Mouse (Mus musculus) lung, postnatal 0 days (tissue): ENCODE results near the gene Tmem248. TPM values are rescaled to one million over a fixed set of nuclear protein-coding genes. Genes with fewer than 3 reads are reported as not detected.

Experiments
- ATAC-seq: fragments of 200-750 bp; cut with Nextera tagmentation; 2 replicates; pipeline ENCODE4 v1.8.0; 2017; ENCODE audit warnings: moderate library complexity
- DNase-seq: peaks from one replicate; pipeline ENCODE4 v3.0.0-alpha.2; 2016; ENCODE audit warnings: low spot score
- H3K27ac ChIP-seq: fragments of 300-500 bp; sonication (generic); 2 replicates; pipeline ENCODE4 v1.5.1; 2014; ENCODE audit warnings: antibody characterized with exemption, mild to moderate bottlenecking, low read length, mixed read lengths
- H3K27me3 ChIP-seq: fragments of 300-500 bp; sonication (generic); replicated peaks from 2 replicates; pipeline ENCODE4 v1.6.1; 2014; ENCODE audit warnings: low read length, mixed read lengths; ENCODE audit not compliant: insufficient read depth
- H3K36me3 ChIP-seq: fragments of 300-500 bp; sonication (generic); 2 replicates; pipeline ENCODE4 v1.6.1; 2014; ENCODE audit warnings: low read length, mixed read lengths; ENCODE audit not compliant: insufficient read depth
- H3K4me1 ChIP-seq: fragments of 300-500 bp; sonication (generic); 2 replicates; pipeline ENCODE4 v1.6.1; 2014; ENCODE audit warnings: antibody characterized with exemption, low read depth, low read length, mixed read lengths; ENCODE audit not compliant: insufficient read depth
- H3K4me2 ChIP-seq: fragments of 300-500 bp; sonication (generic); replicated peaks from 2 replicates; pipeline ENCODE4 v1.6.1; 2014; ENCODE audit warnings: low read depth, mild to moderate bottlenecking, low read length, moderate library complexity, mixed read lengths
- H3K4me3 ChIP-seq: fragments of 300-500 bp; sonication (generic); 2 replicates; pipeline ENCODE4 v1.5.1; 2014; ENCODE audit warnings: low read depth, low read length
- H3K9ac ChIP-seq: fragments of 300-500 bp; sonication (generic); replicated peaks from 2 replicates; pipeline ENCODE4 v1.6.1; 2014; ENCODE audit warnings: low read depth, mild to moderate bottlenecking
- H3K9me3 ChIP-seq: fragments of 300-500 bp; sonication (generic); 2 replicates; pipeline ENCODE4 v1.6.1; 2016; ENCODE audit warnings: low read length, mixed read lengths
- CTCF ChIP-seq: IDR thresholded peaks from 2 replicates; pipeline ENCODE4 v1.5.1; 2016; ENCODE audit warnings: antibody characterized with exemption, mild to moderate bottlenecking
- EP300 ChIP-seq: IDR thresholded peaks from 2 replicates; pipeline ENCODE4 v1.6.1; 2016; ENCODE audit warnings: antibody characterized with exemption, mild to moderate bottlenecking, control low read depth
- WGBS: fragments of 180-500 bp; shearing (Covaris S2); extraction: QIAGEN DNeasy Blood & Tissue Kit; methylation state at CpG from one replicate; pipeline ENCODE4 v1.1.7; 2014; 5-methylcytosine and 5-hydroxymethylcytosine counted together
- polyA plus RNA-seq: library from polyadenylated mRNA; unstranded; fragments of >200 nt; fragmentation: Nextera tagmentation; extraction: Ambion mirVana; gene quantifications from 2 replicates; pipeline ENCODE4 v1.2.1, GENCODE M21; 2015

The Tmem248 gene
- polyA plus RNA-seq, 1 experiment from 2014 or later = 46.4 TPM

DNA sequence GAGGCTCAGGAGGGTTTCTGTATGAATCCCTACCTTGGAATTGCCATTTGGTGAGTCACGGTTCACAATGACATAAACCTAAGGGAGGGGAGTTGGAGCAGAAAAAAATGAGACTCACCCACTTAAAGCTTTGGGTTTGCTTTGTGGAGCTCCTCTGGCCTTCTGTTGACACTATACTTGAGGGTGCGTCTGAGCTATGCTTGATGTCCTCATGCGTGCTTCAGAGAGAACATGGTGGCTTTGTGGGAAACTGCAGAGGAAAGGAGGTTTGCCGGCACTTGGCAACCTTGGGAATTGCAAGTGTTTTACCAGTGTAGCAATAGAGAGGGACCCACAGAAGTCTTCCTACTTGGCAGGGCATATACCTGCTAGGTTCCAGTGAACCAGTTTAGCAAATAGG, 9.6 kb upstream of the Tmem248 start:
- H3K4me1 ChIP-seq = no peaks in the 10 kb centered on the region
- no peak overlapping the region for H3K4me3 ChIP-seq
- H3K36me3 ChIP-seq = peaks cover 32% of the 10 kb centered on the region
- TF ChIP-seq CTCF = peak; percentile 33
- peak; percentile 96 for TF ChIP-seq EP300
- H3K9me3 ChIP-seq = no peaks in the 10 kb centered on the region
- no peak overlapping the region for H3K9ac ChIP-seq
- WGBS = 54% methylated on average over 4 of the region's 4 CpGs
- peak; percentile 94 for ATAC-seq
- no peak overlapping the region for H3K4me2 ChIP-seq
- H3K27me3 ChIP-seq = no peaks in the 10 kb centered on the region
- peak overlapping the region; percentile 81 for H3K27ac ChIP-seq
- peak; percentile 94 for DNase-seq

DNA sequence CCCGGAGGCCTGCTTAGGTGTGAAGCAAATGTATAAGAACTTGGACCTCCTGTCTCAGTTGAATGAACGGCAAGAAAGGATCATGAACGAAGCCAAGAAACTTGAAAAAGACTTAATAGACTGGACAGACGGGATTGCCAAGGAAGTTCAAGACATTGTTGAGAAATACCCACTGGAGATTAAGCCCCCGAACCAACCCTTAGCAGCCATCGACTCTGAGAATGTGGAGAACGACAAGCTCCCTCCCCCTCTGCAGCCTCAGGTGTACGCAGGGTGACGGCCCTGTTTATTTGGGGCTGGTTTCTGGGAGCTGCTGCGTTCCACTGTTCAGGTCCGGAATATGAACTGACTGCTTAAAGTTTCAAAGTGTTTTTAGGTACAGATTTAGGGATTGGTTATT, 3.9 kb upstream of the Tmem248 start:
- no peaks in the 10 kb centered on the region for H3K4me1 ChIP-seq
- H3K27me3 ChIP-seq = no peaks in the 10 kb centered on the region
- 0 out of 2 replicates have a peak overlapping the region, but pooled peaks have one; percentile 9 for H3K27ac ChIP-seq
- DNase-seq (peak; percentile 63), ATAC-seq (peak; percentile 63)
- H3K36me3 ChIP-seq = peaks cover 32% of the 10 kb centered on the region
- WGBS = 62% methylated on average over 11 of the region's 11 CpGs
- no peak for TF ChIP-seq CTCF
- no peak for TF ChIP-seq EP300
- H3K4me2 ChIP-seq = no peak overlapping the region
- H3K4me3 ChIP-seq = no peak overlapping the region
- no peak overlapping the region for H3K9ac ChIP-seq
- no peaks in the 10 kb centered on the region for H3K9me3 ChIP-seq

GRCm38 (mm10) chr5:130217406-130217805, 525 bp downstream of the Tmem248 start:
- 60% methylated on average over 4 of the region's 4 CpGs for WGBS
- H3K4me3 ChIP-seq = no peak overlapping the region
- TF ChIP-seq CTCF = no peak
- TF ChIP-seq EP300 = no peak
- ATAC-seq (no peak), DNase-seq (peak; percentile 61)
- no peak overlapping the region for H3K4me2 ChIP-seq
- no peak overlapping the region for H3K9ac ChIP-seq
- H3K4me1 ChIP-seq = peaks cover 4% of the 10 kb centered on the region; the same call in 1 of the 2 replicates
- no peaks in the 10 kb centered on the region for H3K9me3 ChIP-seq
- no peaks in the 10 kb centered on the region for H3K27me3 ChIP-seq
- no peaks in the 10 kb centered on the region for H3K36me3 ChIP-seq
- peak overlapping the region; percentile 21; the same call in 1 of the 2 replicates for H3K27ac ChIP-seq

GRCm38 (mm10) chr5:130218336-130218735, 1.5 kb downstream of the Tmem248 start:
- 72% methylated on average over 5 of the region's 5 CpGs for WGBS
- H3K27ac ChIP-seq = peak overlapping the region; percentile 21; the same call in 1 of the 2 replicates
- no peaks in the 10 kb centered on the region for H3K9me3 ChIP-seq
- H3K4me2 ChIP-seq = no peak overlapping the region
- peaks cover 6% of the 10 kb centered on the region; the same call in 1 of the 2 replicates for H3K4me1 ChIP-seq
- ATAC-seq (peak; percentile 18), DNase-seq (peak; percentile 34)
- no peak overlapping the region for H3K9ac ChIP-seq
- TF ChIP-seq EP300 (no peak), CTCF (no peak)
- no peaks in the 10 kb centered on the region for H3K36me3 ChIP-seq
- no peak overlapping the region for H3K4me3 ChIP-seq
- H3K27me3 ChIP-seq = no peaks in the 10 kb centered on the region

- no peak for DNase-seq
- H3K27ac ChIP-seq = peak overlapping the region; percentile 94
- H3K4me1 ChIP-seq = peaks cover 10% of the 10 kb centered on the region; the same call in 1 of the 2 replicates
- no peak for ATAC-seq
- TF ChIP-seq EP300 (no peak), CTCF (no peak)
- WGBS = 49% methylated on average over 2 of the region's 2 CpGs
- no peaks in the 10 kb centered on the region for H3K9me3 ChIP-seq
- peak overlapping the region; percentile 100 for H3K4me3 ChIP-seq
- H3K27me3 ChIP-seq = no peaks in the 10 kb centered on the region
- peak overlapping the region; percentile 65 for H3K4me2 ChIP-seq
- H3K36me3 ChIP-seq = no peaks in the 10 kb centered on the region
- peak overlapping the region; percentile 95; the same call in 1 of the 2 replicates for H3K9ac ChIP-seq
These were observed 4.4 kb downstream of the Tmem248 start for GRCm38 (mm10) chr5:130221316-130221715.

DNA sequence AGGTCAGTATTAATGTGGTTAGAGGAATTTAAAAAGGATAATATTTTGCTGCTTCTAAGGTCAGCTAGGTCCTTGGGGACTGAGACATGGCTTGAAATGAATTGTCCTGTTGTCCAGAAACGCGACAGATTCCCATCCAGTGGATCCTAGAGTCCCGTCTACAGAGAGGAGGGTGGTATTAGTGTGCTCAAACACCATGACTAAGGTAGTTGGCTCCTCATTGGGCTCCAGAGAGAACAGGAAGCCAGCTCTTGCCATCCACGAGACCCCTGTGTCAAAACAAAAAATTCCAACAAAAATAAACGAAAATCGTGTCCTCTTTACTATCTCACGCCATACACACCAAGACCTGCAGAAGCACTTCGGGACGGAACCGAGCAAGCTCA, 4.9 kb downstream of the Tmem248 start:
- TF ChIP-seq CTCF = no peak
- no peak for TF ChIP-seq EP300
- H3K36me3 ChIP-seq = no peaks in the 10 kb centered on the region
- H3K9ac ChIP-seq = peak overlapping the region; percentile 95
- H3K4me3 ChIP-seq = peak overlapping the region; percentile 100
- DNase-seq = peak; percentile 38
- peak overlapping the region; percentile 94 for H3K27ac ChIP-seq
- H3K27me3 ChIP-seq = no peaks in the 10 kb centered on the region
- peak overlapping the region; percentile 65 for H3K4me2 ChIP-seq
- H3K9me3 ChIP-seq = no peaks in the 10 kb centered on the region
- WGBS = under 1% methylated on average over 10 of the region's 10 CpGs
- ATAC-seq = peak; percentile 23
- peaks cover 15% of the 10 kb centered on the region; the same call in 1 of the 2 replicates for H3K4me1 ChIP-seq
